Mouse (Mus musculus): ENCODE measurements around the gene Pgap3.

GRCm38 (mm10) chr11:98377787-98378186, 22.5 kb downstream of the Pgap3 start:
- no peak for TF ChIP-seq GATA1 (IDR thresholded peaks at IDR 0.05; ENCODE audit: low read length)
- TF ChIP-seq TAL1 (IDR thresholded peaks at IDR 0.05; ENCODE audit: low read length): no peak

All from erythroblast, embryonic 14.5 days (primary cell).